Mouse (Mus musculus): ENCODE data around the gene A4galt.

DNA sequence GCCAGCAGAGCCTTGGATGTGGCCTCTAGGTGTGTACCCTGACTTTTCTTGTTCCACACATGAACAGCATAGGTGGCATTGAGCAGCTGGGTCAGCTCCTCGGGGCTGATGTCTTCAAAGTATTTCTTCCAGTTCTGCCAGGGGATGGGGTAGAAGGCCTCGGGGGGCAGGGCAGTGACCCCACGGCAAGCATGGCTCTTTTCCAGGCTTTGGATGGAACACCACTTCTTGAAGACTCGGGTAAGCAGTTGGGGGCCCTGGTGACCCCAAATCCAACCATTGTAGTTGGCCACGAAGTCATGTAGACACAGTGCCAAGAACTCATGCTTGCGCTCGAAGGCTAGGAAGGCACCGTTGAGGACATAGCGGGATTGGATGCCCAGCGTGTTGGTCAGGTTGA is 24.0 kb downstream of the A4galt start:
- no peak for TF ChIP-seq BHLHE40 (IDR thresholded peaks at IDR 0.05; ENCODE audit: low read depth, low read length)
- TF ChIP-seq USF1 (IDR thresholded peaks at IDR 0.05; ENCODE audit: low read depth, low read length), result no peak
- TF ChIP-seq MAX (IDR thresholded peaks at IDR 0.05; ENCODE audit: low read length), result no peak
- TF ChIP-seq MEF2A (IDR thresholded peaks at IDR 0.05; ENCODE audit: borderline replicate concordance, low read depth, low read length), result no peak
- TF ChIP-seq CTCF (conservative IDR thresholded peaks at IDR 0.05 in 1 of 2, IDR thresholded peaks at IDR 0.05 in 1 of 2; ENCODE audit: low read depth in 2 of 2, low read length in 2 of 2), result no peak

Measured in CH12.LX (cell line).